Mouse (Mus musculus) cerebellum, adult 8-10 months (tissue): ENCODE measurements around the gene Wnt3a.

Experiments used
- DNase-seq: peaks from one replicate; pipeline ENCODE4 v3.0.0; 2022

The Wnt3a gene

DNA sequence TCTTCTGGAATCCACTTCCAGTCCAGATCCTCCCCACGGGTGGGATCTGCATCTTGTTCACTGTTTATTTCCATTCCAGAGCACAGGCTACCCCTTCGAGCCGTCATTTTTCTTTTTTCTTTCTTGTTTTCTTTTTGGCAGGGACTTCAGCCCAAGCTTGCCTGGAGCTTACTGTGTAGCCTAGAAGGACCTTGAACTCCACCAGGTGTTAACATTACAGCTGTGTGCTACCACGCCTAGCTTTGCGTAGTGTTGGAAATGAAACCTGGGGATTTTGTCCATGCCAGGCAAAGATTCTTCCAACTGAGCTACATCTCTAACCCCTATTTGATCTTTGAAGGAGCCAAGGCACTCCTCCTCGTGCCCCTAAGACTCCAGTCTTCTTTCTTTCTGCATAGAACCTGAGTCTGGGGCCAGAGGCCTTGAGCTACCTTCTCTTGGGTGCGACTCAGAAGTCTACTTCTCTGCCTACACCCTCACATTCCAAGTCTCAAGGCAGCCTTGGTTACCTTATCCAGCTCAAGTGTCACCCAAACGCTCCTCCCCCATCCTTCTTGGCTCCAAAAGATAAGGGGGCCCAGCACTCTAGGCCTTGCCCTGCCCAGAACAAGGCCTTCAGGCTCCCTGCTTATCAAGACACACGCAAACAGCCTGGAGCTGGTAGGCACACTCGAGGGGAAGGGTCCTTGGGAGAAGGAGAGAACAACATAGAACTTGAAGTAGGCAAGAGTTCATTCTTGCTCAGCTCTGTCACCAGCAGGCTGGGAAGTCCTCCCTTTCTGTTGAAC is 29.7 kb downstream of the Wnt3a start:
- no peak for DNase-seq

DNA sequence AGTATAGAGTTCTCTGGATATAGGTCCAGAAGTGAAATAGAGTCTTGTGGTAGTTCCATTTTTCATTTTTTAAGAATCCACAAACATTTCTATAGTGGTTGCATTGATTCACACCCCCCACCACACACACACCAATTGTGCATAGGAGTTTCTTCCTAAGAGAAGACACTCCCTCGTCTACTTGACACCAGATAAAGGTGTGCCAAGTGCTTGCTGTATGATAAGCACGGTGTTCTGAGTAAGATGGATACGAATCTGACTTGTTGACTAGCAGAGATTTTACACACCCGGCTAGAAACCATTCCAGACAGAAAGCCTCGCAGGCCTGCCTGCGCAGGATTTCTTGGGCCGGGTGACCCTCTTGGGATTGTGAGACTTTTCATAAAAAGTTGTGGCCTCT is 30.9 kb downstream of the Wnt3a start:
- DNase-seq, result no peak

DNA sequence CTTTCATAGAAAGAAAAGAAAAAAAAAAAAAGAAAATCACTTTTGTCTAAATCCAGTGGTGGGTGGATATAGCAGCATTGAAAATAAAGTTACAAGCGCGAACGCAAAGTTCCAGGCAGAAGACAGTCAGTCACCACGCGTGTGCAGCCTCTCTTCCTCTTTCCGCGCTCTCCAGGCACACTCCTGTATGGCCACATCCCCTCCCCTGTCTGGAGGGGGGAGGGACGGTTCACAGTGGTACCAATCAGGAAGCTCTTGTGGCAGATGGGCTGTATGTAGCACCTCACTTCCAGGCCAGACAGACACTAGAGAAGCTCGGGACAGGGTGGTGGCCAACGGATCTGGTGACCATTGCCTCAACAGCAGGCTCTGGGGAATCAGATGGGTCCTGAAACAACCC is 42.5 kb downstream of the Wnt3a start:
- DNase-seq, result no peak

DNA sequence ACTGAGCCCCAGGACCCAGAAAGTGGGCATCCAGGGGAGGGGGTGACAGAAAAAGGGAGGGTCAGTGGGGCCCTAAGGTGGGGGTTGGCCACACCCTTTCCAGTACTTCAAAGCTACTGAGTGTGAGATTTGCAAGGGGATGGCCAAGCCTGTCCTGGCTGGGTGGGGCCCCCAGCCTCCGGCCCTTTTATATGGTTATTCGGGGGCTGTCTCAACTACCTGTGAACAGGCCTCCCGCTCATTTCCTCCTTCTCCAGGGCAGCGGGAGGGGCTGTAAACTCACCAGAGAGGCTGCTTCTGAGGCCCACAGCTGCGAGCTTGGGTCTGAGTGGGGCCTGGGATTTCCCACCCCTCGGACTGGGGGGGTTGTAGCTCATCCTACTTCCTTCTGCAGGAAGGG is 46.7 kb downstream of the Wnt3a start:
- no peak for DNase-seq

- DNase-seq, result no peak
Observed at GRCm38 (mm10) chr11:59241841-59242240, 48.7 kb downstream of the Wnt3a start.

DNA sequence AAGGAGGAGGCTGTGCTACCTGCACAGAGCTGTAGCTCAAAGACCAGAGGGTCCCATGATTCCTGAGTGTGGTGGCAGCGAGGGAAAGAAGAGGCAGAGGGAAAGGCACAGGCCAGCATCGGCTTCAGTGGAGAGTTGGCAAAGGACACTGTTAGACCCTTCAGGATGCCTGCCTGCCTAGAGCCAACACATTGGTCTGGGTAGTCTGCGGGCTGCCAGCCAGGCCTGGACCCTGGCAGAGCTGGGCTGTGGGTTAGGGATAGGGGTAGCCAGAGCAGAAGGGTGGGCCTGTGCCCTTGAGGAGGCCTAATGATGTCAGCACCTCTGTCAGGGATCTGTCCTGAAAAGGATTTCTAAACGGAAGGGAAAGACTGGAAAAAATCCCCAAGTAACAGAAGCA is 50.8 kb downstream of the Wnt3a start:
- DNase-seq, result no peak

GRCm38 (mm10) chr11:59239428-59239785 is 51.1 kb downstream of the Wnt3a start:
- no peak for DNase-seq

- DNase-seq, result peak; percentile 79
Observed at GRCm38 (mm10) chr11:59238525-59239427, 51.8 kb downstream of the Wnt3a start.

DNA sequence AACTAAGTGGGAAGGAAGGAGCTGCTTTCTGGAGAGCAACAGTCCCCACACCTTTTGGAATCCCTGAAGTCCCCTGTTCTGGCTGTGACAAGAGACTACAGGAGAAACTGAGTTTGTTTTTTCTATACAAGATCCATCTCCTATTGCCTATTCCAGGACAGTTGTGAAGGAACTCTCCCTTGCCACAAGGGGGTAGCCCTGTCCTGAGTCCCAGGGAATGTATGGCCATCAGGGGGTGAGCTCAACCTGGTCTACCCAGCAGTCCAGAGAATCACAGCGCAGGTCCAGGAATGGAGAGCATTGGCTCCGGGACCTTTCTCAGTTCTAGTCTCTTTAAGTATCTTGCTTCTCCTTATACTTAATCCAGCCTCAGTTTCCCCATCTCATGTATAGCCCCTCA is 57.8 kb downstream of the Wnt3a start:
- DNase-seq, result no peak

- DNase-seq, result peak; percentile 57
Observed at GRCm38 (mm10) chr11:59230144-59230760, 60.3 kb downstream of the Wnt3a start.

DNA sequence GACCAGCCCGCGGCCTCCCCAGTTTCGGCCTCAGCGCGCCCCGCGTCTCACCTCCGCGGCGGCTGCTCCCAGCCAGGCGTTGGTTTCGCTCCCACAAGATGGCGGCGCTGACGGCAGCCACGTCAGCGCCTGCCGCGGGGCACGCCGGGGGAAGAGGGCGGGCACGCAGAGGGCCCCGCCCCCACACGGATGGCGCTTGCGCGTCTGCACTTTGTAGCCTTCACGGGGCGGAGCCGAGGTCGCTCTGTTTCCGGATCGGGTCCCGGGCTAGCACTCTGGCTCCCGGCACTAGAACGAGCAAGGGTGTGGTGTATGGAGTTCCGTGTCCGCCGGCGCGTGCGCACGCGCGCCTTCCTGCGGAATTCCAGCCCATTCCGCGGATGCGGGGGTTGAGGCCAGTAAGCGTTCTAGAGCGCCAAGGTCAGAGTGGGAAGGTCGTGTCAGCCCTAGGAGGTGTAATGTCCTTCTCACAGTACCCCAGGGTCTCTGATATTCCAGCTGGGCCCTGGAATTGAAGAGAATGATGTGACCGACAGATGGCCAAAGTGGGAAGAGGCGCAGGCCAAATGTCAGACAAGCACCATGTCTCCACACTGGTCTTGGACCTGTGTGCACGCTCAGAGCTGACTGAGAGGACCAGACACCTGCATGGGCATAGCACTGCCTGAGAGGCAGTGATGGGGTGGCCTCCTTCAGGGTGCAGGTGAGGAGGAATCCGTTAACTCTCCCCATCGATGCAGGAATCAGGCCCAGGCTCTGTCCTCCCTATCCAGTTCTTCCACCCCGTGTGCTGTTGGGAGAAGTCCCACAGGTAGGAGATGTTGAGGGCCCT is 62.2 kb downstream of the Wnt3a start, which contains the start of gene Arf1:
Arf1 (minus strand) TSS at position 149 of the 832 bp plus-strand sequence.
- DNase-seq, result peak; percentile 96

DNA sequence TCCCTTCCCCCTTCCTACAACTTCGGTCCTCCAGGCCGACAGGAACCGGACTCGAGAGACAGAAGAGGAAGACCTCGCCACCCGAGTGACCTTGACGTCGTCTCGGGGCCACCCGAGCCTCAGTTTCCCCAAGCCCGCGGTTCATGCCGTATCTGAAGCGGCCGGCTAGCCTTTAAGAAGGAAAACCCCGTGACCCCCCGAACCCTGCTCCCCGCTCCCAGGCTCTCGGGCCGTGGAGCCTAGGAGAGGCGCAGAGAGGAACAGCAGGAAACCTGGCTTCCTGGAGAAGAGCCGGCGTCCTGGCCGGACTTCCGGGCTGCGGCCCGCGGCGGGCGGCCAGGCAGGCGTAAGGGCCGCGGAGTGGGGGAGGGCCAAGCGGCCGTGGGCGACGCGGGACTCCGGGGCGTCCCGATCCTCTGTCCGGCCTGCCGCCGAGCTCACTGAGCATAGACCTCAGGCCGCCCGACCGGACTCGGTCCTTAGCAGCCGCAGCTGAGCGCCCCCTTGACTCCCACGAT is 62.9 kb downstream of the Wnt3a start:
- no peak for DNase-seq

- no peak for DNase-seq
Observed at GRCm38 (mm10) chr11:59226787-59227603, 63.6 kb downstream of the Wnt3a start.

GRCm38 (mm10) chr11:59226251-59226650 is 64.3 kb downstream of the Wnt3a start:
- no peak for DNase-seq

DNA sequence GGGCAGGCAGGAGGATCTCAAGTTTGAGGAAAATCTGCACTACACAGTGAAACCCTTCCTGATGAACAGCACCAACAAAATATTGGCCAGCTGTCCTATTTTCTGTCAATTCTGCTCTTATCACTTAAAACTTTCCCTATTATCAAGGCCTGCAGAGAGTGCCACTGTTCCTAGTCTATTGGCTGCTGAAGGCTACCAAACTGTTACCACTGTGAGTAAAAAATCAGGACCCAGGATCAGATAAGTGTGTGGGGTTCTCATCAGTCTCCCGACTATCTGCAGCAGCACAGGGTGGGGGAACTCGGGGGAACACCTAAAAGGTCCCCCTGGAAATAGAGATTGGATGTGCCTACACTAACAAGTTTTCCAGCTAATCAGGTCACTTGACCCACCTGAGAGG is 65.4 kb downstream of the Wnt3a start:
- no peak for DNase-seq

DNA sequence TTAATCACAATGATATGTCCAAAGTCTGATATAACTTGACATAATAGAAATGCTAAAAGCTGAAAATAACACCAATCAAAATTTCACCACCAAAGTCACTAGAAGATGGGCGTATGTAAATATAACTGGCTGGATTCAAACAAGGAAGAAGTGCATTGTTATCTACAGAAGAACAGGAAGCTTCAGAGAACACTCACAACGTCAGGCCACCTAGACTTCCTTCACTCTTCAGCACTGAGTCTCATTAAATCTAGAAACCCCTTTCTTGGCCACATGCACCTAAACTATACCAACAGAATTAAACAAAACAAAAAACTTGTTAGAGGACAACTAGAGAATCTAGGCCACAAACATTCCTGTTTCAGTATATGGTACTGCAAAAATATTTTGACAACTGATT is 66.1 kb downstream of the Wnt3a start:
- no peak for DNase-seq

DNA sequence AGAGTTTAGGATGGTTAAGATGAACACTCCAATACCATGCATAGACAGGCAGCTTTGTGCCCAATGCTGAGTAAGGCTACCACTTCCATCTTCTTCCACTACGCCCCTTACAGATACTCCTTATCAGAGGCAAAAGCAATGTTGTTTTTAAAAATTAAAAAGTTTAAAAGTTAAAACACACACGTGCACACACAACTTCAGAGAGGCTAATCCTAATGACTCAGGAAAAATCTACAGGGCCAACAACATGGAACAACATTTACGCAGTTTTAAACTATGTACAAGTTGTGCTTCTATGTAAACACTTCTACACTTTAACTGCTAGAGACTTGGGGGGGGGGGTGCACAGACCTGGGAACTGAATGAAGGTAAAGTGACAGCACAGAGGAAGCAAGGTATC is 66.5 kb downstream of the Wnt3a start:
- DNase-seq, result no peak

DNA sequence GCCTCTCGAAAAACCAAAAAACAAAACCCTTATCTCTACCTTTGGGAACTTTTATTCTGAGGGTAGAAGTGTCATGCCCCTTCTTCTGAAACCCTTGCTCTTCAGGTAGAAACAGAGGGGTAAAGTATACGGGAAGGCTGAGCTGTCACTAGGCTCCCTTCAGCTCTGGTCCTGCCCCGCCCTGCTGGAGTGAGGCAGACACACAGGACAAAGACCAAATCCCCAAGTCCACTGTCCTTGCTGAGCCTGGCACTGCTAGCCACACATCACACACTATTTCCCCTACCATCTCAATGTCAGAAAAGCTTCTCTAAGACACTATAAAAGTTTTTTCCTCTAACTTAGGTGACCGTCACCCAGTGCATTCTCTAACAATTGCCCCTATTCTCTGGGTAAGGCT is 68.2 kb downstream of the Wnt3a start:
- no peak for DNase-seq

GRCm38 (mm10) chr11:59221604-59222003 is 68.9 kb downstream of the Wnt3a start:
- DNase-seq, result no peak

DNA sequence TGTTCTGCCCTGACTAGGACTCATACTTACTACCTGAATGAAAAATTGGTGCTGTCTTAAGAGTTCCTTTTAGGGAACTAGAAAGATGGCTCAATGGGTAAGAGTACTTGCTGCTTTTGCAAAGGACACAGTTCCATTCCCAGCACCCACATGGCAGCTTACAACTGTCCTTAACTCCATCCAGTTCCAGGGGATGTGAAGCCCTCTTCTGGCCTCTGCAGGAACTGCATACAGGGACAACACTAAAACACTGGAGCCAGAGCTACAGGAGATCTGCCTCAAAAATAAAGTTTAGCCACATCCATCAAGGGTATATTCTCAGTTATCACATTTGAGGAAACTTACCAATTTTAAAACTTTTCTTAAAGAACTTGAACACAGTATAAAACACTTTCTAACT is 71.5 kb downstream of the Wnt3a start:
- DNase-seq, result no peak

- no peak for DNase-seq
Observed at GRCm38 (mm10) chr11:59218389-59218998, 72.1 kb downstream of the Wnt3a start.
